Mouse (Mus musculus) ES-E14 (cell line): ENCODE measurements around the gene Rpl36.

Source experiments
- CHD2 ChIP-seq: IDR thresholded peaks from 2 replicates; pipeline ENCODE4 v1.6.1; 2014; ENCODE audit warnings: mild to moderate bottlenecking, low read depth, low read length, inconsistent platforms
- HCFC1 ChIP-seq: IDR thresholded peaks from 2 replicates; pipeline ENCODE4 v1.6.1; 2012; ENCODE audit warnings: low read length, inconsistent platforms, borderline replicate concordance; ENCODE audit not compliant: insufficient read depth
- MAFK ChIP-seq: IDR thresholded peaks from 2 replicates; pipeline ENCODE4 v1.6.1; 2014; ENCODE audit warnings: mild to moderate bottlenecking, low read depth, low read length, inconsistent platforms; ENCODE audit not compliant: insufficient read depth
- ZC3H11A ChIP-seq: IDR thresholded peaks from 2 replicates; pipeline ENCODE4 v1.6.1; 2012; ENCODE audit warnings: low read depth, mild to moderate bottlenecking, inconsistent platforms, low read length, borderline replicate concordance
- ZNF384 ChIP-seq: IDR thresholded peaks from 2 replicates; pipeline ENCODE4 v1.6.1; 2012; ENCODE audit warnings: low read depth, low read length, inconsistent platforms

- TF ChIP-seq ZC3H11A (no peak), ZNF384 (no peak), CHD2 (no peak), MAFK (no peak), HCFC1 (peak; percentile 67; the same call in 1 of the 2 replicates)
These were observed at the start of gene Rpl36 for GRCm38 (mm10) chr17:56613236-56613844.
